Mouse (Mus musculus) G1E (cell line): ENCODE results near the gene Sik3. TPM values are rescaled to one million over a fixed set of nuclear protein-coding genes. Genes with fewer than 3 reads are reported as not detected.
A peak's percentile ranks its signal among the peaks of the same experiment; 100 is the strongest.

ENCODE experiments used
- ATAC-seq: 2 replicates; pipeline ENCODE4 v1.8.0; 2016; ENCODE audit warnings: mild to moderate bottlenecking; ENCODE audit not compliant: insufficient number of reproducible peaks, poor library complexity, low FRiP score, severe bottlenecking; ENCODE audit errors: extremely low read depth
- DNase-seq: peaks from one replicate; pipeline ENCODE4 v3.0.0; 2012; ENCODE audit warnings: low spot score
- H3K27me3 ChIP-seq: 2 replicates; pipeline ENCODE4 v1.6.1; 2012; ENCODE audit warnings: mild to moderate bottlenecking, low read length, inconsistent platforms; ENCODE audit not compliant: insufficient read depth
- H3K36me3 ChIP-seq: replicated peaks from 2 replicates; pipeline ENCODE3; 2012; ENCODE audit warnings: mild to moderate bottlenecking, inconsistent platforms
- H3K4me1 ChIP-seq: 2 replicates; pipeline ENCODE4 v1.6.1; 2012; ENCODE audit warnings: low read depth, low read length, inconsistent platforms, mixed read lengths; ENCODE audit not compliant: insufficient read depth
- H3K4me3 ChIP-seq: 2 replicates; pipeline ENCODE4 v1.5.1; 2012; ENCODE audit warnings: low read depth, mild to moderate bottlenecking, inconsistent platforms, low read length, moderate library complexity, mixed read lengths
- H3K9me3 ChIP-seq: replicated peaks from 2 replicates; pipeline ENCODE4 v1.6.1; 2012; ENCODE audit warnings: inconsistent platforms
- CTCF ChIP-seq: IDR thresholded peaks from 2 replicates; pipeline ENCODE4 v1.5.1; 2012; ENCODE audit warnings: low read depth, low read length, inconsistent platforms, mixed read lengths
- GATA1 ChIP-seq: IDR thresholded peaks from 2 replicates; pipeline ENCODE4 v1.6.1; 2012; ENCODE audit warnings: borderline replicate concordance, low read length, inconsistent platforms, mixed read lengths
- GATA2 ChIP-seq: IDR thresholded peaks from 2 replicates; pipeline ENCODE4 v1.6.1; 2012; ENCODE audit warnings: low read depth, low read length, inconsistent platforms, borderline replicate concordance
- POLR2AphosphoS5 ChIP-seq: IDR thresholded peaks from 2 replicates; pipeline ENCODE4 v1.6.1; 2012; ENCODE audit warnings: low read depth, low read length, inconsistent platforms; ENCODE audit not compliant: insufficient replicate concordance
- TAL1 ChIP-seq: conservative IDR thresholded peaks from 2 replicates; pipeline ENCODE4 v1.6.1; 2012; ENCODE audit warnings: low read depth, low read length, inconsistent platforms, mixed read lengths
- polyA plus RNA-seq: library from polyadenylated mRNA; stranded (reverse); fragments of >175 nt; gene quantifications from 2 replicates; pipeline ENCODE4 v1.2.3, GENCODE M21; 2012
- total RNA-seq, 2 experiments: library from RNA; stranded (forward) in 1 of 2; stranded (reverse) in 1 of 2; fragments of 200-1000 nt in 1 of 2; fragments of >200 nt in 1 of 2; fragmentation: Nextera tagmentation in 1 of 2; gene quantifications; 2 replicates each; pipeline ENCODE4 v1.2.3; 2014 to 2017

Sik3 gene
- total and polyA plus RNA-seq, 3 experiments, result 30.5 to 99.0 (median 49.1) TPM

DNA sequence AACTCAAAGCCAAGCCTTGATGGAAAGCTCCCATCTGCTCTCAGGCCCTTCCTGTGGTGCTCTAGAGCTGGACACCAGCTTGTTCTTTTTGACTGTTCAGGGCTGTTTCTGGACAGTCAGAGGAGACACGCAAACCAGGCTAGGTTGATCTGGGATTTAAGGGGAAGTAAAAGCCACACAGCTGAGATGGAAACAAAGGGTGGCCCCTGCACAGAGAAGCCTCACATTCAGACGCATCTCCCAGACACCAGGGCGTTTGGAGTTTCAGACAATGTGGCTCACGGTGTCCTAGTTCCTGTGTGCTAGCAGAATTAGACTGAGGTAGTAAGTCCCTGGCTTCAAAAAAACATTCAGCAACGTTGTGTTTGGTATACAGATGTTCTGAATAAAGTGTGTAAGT is 6.4 kb upstream of the Sik3 start:
- DNase-seq, result no peak

GRCm38 (mm10) chr9:46008931-46009668 is 3.5 kb upstream of the Sik3 start:
- Histone ChIP-seq H3K9me3 (no peaks in the 10 kb centered on the region), H3K4me1 (peaks cover 60% of the 10 kb centered on the region), H3K27me3 (no peaks in the 10 kb centered on the region), H3K36me3 (no peaks in the 10 kb centered on the region), H3K4me3 (no peak overlapping the region; the same call in 1 of the 2 replicates)
- TF ChIP-seq CTCF, result no peak
- no peak for TF ChIP-seq GATA1
- TF ChIP-seq POLR2AphosphoS5, result no peak
- no peak for TF ChIP-seq TAL1
- no peak for TF ChIP-seq GATA2
- ATAC-seq (no peak), DNase-seq (no peak)

More for the DNA sequence above, 6.4 kb upstream of the Sik3 start:
- Histone ChIP-seq H3K36me3 (no peaks in the 10 kb centered on the region), H3K9me3 (no peaks in the 10 kb centered on the region), H3K4me3 (no peak overlapping the region), H3K4me1 (peaks cover 50% of the 10 kb centered on the region), H3K27me3 (no peaks in the 10 kb centered on the region)
- no peak for TF ChIP-seq POLR2AphosphoS5
- TF ChIP-seq GATA1, result no peak
- TF ChIP-seq CTCF, result no peak
- no peak for TF ChIP-seq GATA2
- TF ChIP-seq TAL1, result no peak
- ATAC-seq, result no peak

DNA sequence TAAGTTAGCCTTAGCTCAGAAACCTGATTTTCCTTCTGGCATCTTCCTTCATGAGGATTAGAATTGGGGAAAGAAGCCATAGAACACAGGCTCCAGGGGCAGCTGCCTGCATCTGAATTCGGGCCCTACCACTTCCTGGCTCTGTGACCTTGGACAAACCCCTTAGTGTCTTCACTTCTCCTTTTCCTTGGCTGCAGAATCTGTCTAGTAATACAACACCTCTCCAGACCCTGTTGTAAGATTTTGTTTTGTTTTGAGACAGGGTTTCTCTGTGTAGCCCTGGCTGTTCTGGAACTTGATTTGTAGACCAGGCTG is 3.0 kb upstream of the Sik3 start:
- H3K4me1 ChIP-seq, result peaks cover 61% of the 10 kb centered on the region
- DNase-seq (peak; percentile 46), ATAC-seq (no peak)
- H3K9me3 ChIP-seq, result no peaks in the 10 kb centered on the region
- H3K27me3 ChIP-seq, result no peaks in the 10 kb centered on the region
- H3K4me3 ChIP-seq, result no peak overlapping the region
- H3K36me3 ChIP-seq, result no peaks in the 10 kb centered on the region
- TF ChIP-seq POLR2AphosphoS5 (no peak), GATA2 (no peak), CTCF (no peak), TAL1 (no peak), GATA1 (no peak)

DNA sequence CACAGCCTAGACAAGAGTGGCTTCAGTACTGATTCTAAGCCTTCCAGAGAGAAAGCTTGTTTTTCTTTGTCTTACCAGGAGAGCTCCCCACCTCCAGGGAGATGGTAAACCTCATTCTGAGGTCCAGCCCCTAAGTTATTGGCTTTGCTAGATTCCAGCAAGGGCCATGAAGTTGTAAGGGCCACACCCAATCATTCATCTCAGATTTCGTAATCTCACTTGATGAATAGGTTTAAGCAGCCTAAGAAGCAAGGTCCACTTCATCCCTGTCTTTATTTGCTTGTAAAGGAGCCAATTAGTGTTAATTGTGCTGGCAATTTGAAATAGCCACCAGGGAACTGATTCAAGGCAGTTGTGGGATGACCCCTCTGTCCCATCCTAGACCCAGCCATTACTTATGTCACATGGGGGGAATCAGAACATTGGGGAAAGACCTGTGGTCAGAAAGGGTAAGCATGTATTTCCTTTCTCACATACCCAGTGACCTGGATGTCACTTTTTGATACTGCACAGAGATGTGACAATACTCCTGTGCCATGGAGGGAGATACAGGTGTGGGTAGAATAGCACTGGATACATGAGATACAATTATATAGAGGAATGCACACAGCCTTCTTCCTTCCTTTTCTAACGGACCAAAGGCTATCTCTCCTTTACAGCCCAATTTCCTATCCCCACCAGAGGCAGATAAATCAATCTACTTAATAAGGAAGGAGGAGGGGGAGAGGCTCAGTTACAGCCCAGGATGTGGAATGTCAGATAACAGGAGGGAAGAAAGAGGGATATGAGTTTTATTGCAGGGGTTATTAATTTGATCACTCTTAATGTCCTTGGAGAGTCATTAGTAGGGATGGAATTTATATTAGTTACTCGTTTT is 1.3 kb upstream of the Sik3 start:
- Histone ChIP-seq H3K4me3 (no peak overlapping the region; the same call in 1 of the 2 replicates), H3K9me3 (no peaks in the 10 kb centered on the region), H3K27me3 (no peaks in the 10 kb centered on the region), H3K4me1 (peaks cover 69% of the 10 kb centered on the region), H3K36me3 (peaks cover 7% of the 10 kb centered on the region)
- ATAC-seq (peak; percentile 16; the same call in 1 of the 2 replicates), DNase-seq (no peak)
- TF ChIP-seq POLR2AphosphoS5 (no peak), TAL1 (peak; percentile 57), CTCF (no peak), GATA2 (no peak), GATA1 (no peak)

DNA sequence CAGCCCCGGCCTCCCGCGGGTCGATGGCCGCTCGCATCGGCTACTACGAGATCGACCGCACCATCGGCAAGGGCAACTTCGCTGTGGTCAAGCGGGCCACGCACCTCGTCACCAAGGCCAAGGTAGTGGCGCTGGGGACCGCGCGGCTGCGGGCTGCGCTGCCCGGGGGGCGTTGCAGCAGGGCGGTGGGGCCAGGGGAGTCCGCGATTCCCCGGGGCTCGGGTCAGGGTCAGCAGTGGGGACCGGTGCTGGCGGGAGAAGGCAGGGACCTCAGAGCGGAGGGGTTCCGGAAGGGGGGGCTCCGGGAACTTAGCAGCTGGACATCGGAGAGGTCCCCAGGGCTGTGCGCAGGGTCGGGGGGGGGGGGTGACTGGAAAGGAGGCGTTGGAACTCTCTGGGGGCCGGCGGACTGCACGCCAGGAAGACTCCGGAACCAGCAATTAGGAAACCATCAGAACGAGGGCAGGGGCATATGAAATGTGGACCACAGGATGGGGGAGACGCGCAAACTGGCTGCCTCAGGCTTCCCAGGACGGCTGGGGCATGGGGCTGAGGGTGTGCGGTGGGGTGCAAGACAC is 478 bp downstream of the Sik3 start:
- DNase-seq (peak; percentile 32), ATAC-seq (no peak)
- H3K4me3 ChIP-seq, result peak overlapping the region; percentile 99
- H3K9me3 ChIP-seq, result no peaks in the 10 kb centered on the region
- H3K36me3 ChIP-seq, result peaks cover 24% of the 10 kb centered on the region
- peaks cover 64% of the 10 kb centered on the region for H3K4me1 ChIP-seq
- H3K27me3 ChIP-seq, result no peaks in the 10 kb centered on the region
- TF ChIP-seq CTCF, result no peak
- TF ChIP-seq GATA1, result no peak
- TF ChIP-seq POLR2AphosphoS5, result no peak
- TF ChIP-seq GATA2, result no peak
- TF ChIP-seq TAL1, result no peak

- Histone ChIP-seq H3K27me3 (no peaks in the 10 kb centered on the region), H3K4me3 (peak overlapping the region; percentile 99), H3K36me3 (peaks cover 29% of the 10 kb centered on the region), H3K9me3 (no peaks in the 10 kb centered on the region), H3K4me1 (peaks cover 60% of the 10 kb centered on the region)
- ATAC-seq (no peak), DNase-seq (no peak)
- TF ChIP-seq CTCF, result no peak
- TF ChIP-seq TAL1, result no peak
Observed at GRCm38 (mm10) chr9:46013616-46014015, 996 bp downstream of the Sik3 start.
